Mouse (Mus musculus): Measurements from ENCODE around the gene Rp2.
"Not testable (repeated sequence)": the region's sequence is repeated elsewhere in the genome, so short reads cannot be mapped to it uniquely, and the experiment has no call there.

DNA sequence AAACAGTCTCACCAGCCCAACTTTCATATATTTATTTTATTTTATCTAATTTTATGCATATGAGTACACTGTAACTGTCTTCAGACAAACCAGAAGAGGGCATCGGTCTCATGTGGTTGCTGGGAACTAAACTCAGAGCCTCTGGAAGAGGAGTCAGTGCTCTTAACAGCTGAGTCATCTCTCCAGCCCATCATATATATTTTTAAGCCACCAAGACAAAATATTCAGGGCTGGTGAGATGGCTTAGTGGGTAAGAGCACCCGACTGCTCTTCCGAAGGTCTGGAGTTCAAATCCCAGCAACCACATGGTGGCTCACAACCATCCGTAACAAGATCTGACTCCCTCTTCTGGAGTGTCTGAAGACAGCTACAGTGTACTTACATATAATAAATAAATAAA lies 14.0 kb upstream of the Rp2 start:
- not testable (repeated sequence) for TF ChIP-seq CTCF, POLR2A (IDR thresholded peaks at IDR 0.05; ENCODE audit: insufficient read depth, low read depth, low read length)

All from olfactory bulb, adult 2 months (tissue).